Mouse (Mus musculus) spleen, postnatal 14 days (tissue): ENCODE measurements around the gene Apol6.

ENCODE experiments used
- DNase-seq, 2 experiments: peaks; one replicate each; pipeline ENCODE4 v3.0.0; 2021 to 2022; ENCODE audit warnings: low spot score in 2 of 2

Apol6 gene

DNA sequence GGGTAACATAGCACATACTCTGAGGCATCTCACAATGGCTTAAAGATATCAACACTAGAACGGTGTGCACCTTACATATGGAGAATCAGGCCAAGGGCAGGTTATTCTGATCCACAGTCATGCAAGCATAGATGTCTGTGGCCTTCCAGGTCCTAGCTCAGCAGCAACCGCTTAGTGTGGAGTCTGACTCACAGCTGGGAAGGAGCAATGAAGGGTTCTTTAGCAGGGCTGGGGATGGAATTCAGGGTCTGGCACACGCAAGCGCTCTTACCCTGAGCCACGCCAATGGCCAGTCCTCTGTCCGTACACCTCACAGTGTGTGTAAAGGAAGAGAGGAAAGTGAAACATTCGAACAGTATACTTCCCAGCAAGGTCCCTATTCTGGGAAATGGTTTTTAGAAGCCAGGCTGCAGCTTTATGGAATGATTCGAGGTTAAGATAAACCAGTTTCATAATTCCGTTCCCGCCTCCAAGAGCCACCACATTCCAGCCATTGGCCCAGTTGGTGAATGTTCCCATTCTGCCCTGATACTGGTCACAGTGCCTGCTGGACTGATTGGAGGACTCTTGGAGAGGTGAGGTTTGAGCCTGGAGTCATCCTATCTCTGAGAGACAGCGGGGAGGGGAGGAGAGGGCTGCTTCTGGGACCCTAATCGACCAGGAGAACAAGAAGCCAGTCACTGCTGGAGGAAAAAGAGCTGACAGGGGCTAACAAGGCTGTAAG, at the start of gene Apol6:
Gene Apol6 (plus strand): TSS at position 133 of the 724 bp plus-strand sequence.
- no peak for DNase-seq

DNA sequence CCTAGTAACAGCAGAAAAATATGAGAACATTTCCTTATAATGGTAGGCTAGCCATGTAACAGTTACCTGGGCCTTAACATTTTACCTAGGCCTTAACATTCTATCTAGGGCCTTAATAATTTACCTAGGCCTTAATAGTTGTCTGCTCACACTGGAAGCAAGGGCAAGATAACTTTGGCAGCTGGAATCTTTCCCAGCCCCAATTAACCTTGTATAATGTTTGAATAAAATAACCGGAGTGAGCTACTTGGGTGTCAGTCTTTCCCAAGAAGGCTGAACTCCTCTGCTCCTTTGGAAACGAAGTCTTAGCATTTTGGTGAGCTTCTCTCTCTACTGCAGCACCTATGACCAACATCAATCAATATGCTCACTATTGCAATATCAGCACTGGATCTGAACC, 46.5 kb upstream of the Apol6 start:
- DNase-seq = no peak

DNA sequence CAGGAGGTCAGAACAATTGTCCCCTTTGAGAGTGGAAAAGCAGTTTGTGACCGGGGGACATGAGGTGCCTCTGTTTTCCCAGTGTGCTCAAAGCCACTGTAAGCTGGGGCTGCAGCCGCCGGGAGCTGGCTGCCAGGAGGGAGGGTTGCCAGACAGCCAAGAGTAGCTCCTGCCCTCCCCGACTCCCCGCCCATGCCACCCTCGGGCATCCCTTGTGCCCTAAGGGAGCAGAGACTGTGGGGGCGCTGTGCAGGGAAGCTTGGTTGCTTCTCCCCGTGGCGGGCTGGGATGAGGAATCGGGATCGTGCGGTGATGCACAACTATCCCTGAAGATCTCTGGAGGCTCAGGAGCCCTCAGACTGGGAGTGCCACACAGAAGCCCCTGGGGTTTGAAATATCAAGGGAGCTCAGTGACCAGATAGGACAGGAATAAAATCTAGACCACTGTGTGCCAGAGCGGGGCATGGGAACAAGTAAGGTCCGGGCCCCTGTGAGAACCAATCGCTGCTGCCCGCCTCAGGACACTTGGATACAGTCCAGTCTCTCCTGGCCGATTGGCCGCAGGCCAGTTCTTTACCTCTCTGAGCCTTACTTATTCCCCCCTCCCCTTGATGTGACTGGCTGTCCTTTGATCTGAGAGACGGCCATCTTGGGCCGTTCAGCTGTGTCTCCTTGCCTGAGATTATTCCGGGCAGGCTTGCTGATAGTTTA, 45.5 kb upstream of the Apol6 start:
- no peak for DNase-seq

DNA sequence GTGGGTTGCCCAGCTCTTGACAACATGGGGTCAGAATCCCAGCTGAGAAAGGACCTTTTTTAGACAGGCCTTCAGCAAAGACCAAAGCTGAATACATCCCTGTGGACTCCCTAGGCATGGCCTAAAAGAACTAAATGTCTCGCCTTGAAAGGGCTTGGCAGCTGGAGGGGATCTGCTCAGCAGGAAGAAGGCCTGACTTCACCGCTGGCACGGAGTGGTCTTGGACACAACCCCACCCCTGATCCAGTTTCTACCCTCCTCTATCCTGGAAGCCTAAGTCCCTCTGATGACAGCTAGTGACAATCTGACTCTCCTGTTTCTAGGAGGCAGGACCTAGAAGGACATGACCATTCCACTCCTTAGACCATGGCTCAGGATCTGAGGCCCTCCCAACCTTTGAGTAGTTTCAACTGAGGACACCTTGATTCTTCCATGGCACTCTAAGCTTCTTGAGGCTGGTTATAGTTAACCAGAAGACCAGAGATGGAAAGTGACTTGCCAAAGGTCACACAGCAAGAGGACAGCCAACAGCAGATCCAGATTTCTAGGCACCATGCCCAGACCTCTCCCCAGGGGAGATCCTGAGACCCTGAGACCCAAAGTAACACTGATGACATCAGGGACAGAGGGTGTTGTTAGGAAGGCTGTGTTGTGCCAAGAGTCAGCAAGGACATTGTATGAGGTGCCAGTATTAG, 41.2 kb upstream of the Apol6 start:
- no peak for DNase-seq

DNA sequence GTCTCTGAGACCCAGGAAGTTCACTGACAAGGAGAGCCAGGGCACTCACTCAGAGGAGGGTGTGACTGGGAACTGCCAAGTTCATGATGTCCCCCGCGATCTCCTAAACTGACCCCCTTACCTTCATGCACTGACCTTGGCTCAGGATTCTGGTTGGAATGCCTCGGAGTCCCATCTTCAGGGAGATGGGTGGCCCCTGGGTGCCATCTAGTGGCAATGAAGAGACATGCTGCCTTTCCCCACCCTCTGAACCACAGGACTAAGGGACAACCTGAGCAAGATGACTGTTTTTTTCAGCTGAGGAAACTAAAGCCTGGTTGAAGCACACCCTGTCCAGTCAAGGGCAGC, 40.7 kb upstream of the Apol6 start:
- DNase-seq = no peak

DNA sequence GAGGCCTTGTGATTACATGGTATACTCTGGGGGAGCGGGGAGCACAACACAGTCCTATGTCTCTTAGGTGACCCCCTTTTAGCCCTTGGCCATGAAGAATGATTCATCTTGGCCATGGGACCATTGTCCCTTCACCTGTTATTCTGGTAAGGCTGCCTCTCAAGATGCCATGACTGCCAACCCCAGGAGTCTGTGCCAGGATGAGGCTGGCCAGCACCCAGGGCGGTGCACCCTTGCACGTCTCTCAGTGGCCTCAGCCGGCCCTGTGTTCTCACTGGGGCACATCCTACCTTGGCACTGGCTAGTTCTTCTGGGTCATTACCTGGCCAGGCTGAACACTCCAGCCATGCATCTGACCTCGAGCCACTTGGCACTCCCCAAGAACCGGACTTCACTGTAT, 35.7 kb upstream of the Apol6 start:
- no peak for DNase-seq

DNA sequence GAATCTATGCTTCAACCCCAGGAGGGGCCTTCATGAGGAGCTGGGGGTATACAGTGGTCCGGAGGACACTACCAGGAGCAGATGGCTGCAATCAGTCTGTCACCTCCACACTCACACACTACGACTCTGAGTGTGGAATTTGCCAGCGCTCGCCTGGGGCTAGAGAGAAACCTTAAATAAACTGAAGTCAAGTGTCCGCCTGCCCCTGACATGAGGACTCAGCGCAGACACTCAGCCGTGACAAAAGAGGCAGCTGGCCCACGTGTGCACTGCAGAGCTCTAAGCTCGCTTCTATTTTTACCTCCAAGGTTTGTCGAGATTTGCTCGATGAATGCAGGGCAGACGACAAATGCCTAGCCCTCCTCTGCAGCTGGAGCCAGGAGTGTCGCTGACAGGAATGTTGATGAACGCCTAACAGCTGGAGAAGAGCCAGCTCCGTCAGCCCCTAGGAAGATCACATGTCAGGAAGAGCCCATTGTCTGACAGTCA, 30.7 kb upstream of the Apol6 start:
- no peak for DNase-seq

DNA sequence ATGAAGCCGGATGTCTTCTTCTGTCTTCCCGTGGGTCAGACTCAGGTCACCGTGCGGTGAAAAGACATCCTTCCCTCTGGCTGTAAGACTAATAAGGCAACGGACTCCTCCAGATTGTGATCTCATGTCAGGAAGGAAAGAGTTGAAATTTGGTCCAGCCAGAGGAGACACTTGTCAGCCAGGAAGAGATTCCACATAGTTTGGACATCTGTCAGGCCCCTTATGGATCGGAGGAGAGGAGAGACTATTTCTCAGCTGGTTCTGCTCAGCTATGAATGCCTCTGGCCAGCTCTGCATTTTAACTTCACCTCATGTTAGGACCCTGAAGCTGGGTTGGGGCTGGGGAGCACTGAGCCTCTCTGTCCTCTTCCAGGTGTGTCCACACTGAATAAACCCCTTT, 30.1 kb upstream of the Apol6 start:
- no peak for DNase-seq

DNA sequence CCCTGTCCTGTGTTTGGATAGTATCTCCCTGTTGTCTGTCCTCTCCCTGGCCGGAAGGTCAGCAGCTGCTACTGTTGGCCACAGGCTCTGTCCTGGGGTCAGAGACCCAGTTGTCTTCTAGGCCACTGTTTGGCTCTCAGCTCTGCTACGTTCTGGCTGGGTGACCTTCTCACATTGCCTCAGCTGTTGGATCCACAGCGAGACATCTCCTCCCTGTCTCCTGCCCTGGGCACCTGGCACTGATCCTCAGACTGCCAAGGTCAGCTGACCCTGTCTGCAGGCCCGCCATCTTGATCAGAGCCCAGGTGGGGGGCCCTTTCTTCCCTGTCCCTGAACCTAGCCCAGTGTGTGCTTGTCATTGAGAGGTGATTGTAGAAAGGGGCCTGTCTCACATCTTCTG, 29.5 kb upstream of the Apol6 start:
- no peak for DNase-seq

DNA sequence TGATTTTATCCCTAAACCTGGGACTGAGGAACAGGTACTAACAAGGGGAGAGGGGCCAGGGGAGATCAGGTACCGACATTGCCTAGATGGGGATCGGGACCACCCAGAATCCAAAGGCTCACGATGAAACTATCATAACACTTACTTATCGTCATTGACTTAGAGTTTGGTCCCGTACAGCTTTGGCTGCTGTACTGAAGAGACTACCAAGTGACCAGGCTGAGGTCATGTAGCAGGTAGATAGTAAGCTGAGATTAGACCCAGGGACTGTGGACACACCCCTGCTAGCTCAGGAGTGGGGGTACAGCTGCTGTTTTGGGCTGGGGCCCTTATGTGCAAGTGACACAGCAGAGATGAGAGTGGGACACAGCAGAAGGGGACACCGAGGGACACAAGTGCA, 28.0 kb upstream of the Apol6 start:
- no peak for DNase-seq

DNA sequence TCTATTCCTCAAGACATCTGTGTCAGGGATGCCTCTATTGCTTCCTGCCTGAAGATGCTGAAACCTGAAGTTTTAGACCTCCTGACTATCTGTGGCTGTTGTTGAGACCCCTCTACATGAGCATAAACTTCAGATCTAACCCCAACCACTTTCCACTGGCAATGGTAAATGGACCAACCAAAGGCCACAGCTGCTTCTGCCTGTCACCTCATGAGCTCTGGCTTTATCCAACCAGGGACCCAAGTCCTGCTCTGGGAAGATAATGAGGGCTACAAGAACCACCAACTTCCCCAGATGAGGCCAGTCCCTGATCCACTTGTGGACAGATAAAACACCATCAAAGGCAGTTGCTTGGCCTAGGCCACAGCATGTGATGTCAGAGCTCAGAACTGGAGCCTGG, 26.6 kb upstream of the Apol6 start:
- no peak for DNase-seq

DNA sequence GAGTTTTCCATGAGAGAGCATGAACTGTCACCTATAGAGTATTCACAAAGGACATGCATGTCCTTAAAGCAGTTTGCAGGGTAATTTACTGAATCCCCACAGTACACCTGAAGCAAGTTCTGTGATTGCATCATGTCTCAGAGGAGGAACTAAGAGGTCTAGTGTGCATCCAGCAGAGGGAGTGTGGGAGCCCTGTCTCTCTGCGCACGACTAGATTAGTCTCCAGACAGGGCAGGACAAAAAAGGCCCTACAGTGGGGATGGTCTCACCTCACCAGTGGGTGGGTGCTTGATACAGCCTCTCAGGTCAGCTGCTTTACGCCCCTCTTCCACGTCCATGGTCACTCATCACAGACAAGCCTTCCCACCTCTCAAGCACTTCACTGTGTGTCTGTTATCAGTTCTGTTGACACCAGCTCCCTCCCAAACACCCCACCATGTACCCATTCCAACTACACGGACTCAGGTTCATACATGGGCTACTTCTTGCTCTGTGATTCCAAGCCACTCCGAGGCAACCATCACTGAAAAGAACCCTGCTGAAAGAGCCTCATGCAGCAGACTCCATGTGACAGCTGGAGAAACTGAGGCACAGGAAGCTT, 25.7 kb upstream of the Apol6 start:
- no peak for DNase-seq

DNA sequence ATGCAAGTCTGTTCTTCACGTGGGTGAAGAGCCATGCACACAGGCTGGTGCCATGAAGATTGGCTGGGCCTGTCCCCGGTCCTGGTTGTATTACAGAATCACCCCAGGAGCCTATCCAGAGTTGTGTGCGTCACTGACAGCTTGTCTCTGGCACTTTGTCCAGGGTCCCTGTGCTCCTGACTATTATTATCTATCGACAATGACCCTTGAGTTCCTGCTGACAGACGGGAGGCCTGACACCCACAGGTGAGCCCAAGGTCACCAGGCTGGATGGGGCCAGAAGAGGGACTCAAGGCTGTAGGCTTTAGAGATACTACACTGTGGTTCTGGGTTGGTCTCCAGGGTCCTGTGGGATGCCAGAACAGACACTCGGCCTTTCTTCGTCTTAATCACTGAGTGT, 25.0 kb upstream of the Apol6 start:
- DNase-seq = no peak

DNA sequence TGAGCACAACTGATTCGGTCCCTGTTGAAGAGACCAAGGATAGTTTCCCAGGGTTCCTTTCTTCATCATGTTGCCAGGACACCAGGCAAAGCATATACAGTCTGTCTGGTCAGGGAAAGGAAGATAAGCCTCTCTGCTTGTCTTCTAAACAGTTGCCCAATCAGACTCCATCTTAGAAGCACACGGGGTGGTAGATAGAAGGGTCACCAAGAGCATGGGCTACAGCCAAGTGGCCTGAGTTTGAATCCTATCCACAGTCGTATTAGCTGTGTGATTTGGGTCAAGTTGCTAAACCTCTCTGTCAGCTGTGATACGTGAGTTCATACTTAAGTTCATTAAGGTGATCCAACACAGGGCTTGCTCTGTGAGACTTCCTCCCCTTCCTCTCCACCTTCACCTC, 24.4 kb upstream of the Apol6 start:
- DNase-seq = no peak

DNA sequence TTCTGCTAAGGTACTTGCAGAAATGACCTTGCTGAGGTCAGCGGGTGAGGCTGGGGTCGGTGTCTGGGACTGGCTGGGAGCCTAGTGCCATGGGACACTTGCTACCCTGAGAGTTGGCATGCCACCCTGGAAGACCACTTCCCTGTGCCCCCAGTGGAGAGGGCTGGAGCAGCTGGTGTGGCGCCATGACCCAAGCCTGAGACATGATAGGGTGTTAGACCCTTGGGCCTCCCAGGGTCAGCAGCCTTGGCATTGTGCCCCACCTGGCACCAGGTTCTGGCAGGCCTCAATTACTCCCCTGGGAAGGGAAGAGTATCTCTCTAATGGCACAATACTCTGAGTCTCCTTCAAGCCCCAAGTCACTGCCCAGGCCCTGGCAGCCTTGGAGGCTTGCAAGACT, 23.5 kb upstream of the Apol6 start:
- no peak for DNase-seq

DNA sequence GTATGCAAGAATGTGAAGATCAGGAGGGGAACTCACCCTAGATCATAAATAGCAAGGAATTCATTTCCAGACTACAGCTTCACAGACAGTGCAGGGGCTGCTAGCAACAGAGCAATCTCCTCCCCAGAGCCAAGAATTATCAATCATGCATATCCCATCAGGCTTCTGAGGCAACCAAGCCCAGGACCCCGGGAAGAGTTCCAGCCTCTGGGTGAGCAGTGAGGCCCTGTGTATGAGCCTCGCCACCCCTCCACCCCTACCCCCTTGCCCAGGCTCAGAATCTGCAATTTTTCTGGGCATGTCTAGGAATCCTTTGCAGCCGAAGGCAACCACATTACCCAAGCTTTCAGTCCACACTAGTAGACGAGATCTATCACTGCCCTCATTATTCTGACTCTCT, 22.7 kb upstream of the Apol6 start:
- no peak for DNase-seq

DNA sequence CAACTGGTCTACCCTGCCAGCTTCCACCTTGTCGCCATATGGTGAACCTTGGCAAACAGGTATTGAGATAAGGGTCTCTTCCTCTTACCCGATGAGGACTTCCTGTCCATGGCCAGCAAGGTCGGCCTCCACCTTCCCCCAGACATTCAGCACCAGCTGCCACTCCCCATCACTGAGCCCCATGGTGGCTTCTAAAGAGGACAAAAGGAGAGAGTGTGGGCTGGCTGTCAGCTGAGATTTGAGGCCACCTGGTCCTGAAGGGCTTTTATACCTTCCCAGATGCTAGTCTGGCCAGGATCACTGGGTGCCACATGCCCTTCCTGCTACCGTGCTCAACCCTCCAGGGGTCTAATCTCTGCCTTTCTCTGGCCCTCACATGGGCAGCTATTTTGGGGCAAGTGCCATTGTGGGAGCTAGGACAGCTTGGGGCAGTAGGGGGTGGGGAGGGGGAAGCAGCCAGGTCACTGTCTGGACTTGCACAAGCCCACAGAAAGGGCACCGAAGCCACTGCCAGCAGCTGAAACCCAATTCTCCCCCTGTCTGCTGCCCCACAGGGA, 22.1 kb upstream of the Apol6 start:
- DNase-seq = no peak

DNA sequence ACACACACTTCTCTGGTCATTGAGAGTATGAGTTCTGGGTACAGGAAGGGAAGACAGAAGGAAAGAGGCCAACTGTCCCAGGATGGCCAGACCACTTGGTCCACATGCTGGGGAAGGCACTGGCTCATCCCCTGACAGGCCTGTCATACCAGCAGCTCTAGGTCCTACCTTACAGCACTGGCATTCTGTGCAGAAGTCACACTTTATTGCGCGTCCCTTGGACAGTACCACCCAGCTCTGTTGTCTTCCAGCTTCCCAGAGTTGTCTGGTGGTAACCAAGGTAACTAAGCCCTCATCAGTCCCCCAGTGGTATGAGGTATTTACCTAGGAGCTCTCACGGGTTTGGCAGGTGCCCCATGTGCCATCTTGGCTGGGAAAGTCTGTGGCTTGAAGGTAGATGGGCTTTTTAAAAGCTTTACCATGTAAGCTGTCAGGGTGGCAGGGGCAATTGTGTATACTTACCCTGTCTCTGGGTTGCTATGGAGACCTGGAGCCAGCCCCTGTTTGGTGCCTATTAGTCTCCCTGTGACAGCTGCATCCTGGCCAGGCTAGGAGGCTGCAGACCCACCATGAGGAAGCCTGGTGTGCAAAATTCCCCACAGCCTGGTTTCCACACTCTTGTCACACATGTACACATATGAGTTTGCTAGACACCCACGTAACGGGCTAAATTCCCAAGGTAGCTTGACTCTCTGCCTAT, 18.5 kb upstream of the Apol6 start:
- DNase-seq = no peak

DNA sequence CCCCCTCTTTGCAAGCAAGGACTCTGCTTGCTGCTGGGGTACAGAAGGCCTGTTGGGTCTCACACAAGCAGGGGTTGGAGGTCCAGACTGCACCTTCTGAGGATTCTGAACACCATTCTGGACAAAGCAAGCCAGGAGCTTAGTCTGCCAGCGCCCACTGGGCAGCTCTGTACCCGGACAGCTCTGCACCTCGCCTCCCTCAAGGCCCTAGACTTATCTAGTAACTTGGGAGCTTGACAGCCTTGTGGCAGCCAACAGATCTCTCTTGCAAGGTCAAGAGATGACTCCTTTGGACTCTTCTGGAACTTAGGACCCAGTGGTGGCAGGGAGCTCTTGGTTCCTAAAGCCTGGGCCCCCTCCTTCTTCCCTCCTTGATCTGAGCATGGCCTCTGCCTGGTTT, 17.4 kb upstream of the Apol6 start:
- DNase-seq = no peak

DNA sequence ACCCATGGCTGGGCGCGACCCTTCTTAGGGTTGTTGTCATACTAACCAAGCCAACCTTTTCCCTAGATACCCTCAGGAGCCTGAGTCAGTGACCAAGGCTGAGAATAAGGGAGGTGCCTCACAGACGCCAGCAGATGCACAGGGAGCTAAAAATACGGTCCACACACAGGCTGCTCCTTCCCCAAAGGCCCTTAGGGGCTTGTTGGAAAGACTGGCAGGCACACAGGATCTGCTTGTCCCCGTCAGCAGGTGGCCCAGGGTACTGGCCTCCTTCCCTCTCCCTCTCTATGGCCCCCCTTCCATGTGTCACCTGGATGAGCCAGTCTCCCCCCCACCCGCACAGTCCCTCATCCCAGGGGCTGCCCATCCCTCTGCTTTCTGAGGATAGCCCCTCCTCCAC, 16.9 kb upstream of the Apol6 start:
- no peak for DNase-seq

DNA sequence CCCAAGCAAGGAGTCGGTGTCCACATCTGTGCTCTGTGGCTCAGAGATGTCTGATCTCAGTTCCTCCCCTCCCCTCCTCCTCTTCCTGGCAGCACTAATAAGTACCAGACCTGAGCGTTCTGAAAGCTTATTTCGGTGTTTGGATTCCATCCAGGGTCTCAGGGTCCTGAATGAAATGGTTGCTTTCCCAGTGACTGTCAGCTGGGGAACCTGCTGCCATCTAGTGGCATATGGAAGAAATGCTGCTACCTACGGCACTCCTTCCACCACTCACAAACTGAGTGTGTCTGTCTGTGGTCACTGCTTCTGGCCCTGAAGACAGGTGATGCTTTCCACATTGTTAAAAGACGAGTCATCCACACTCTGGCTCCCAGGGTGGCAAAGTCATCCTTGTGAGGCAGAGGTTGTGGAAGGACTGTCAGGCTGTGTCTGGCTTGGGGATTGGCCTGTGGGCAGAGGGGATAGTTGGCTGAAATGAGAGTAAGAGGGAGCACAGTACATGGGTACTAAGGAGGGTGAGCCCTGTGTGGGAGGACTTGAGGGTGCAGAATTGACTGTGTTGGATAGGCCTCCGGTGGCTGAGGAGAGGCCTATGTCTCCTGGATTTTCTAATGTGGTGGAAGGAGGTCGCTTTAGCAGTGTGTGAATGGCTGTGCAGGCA, 15.1 kb upstream of the Apol6 start:
- no peak for DNase-seq
